Mouse (Mus musculus) lung, embryonic 16.5 days (tissue): ENCODE results near the gene Gata3. TPM values are rescaled to one million over a fixed set of nuclear protein-coding genes. Genes with fewer than 3 reads are reported as not detected.

Experiments
- ATAC-seq: fragments of 200-750 bp; cut with Nextera tagmentation; 2 replicates; pipeline ENCODE4 v1.8.0; 2017; ENCODE audit warnings: low read depth, mild to moderate bottlenecking, moderate library complexity
- H3K27ac ChIP-seq: fragments of 300-500 bp; sonication (generic); 2 replicates; pipeline ENCODE4 v1.5.1; 2014; ENCODE audit warnings: mild to moderate bottlenecking, control low read depth, low read length
- H3K27me3 ChIP-seq: fragments of 300-500 bp; sonication (generic); 2 replicates; pipeline ENCODE4 v1.6.1; 2014; ENCODE audit warnings: low read depth, low read length, mixed read lengths; ENCODE audit not compliant: control insufficient read depth, insufficient read depth
- H3K36me3 ChIP-seq: fragments of 300-500 bp; sonication (generic); 2 replicates; pipeline ENCODE4 v1.6.1; 2014; ENCODE audit warnings: low read length; ENCODE audit not compliant: control insufficient read depth, insufficient read depth
- H3K4me1 ChIP-seq: fragments of 300-500 bp; sonication (generic); replicated peaks from 2 replicates; pipeline ENCODE4 v1.6.1; 2014; ENCODE audit warnings: low read length, mixed read lengths; ENCODE audit not compliant: control insufficient read depth, insufficient read depth
- H3K4me2 ChIP-seq: fragments of 300-500 bp; sonication (generic); 2 replicates; pipeline ENCODE4 v1.6.1; 2014; ENCODE audit warnings: low read depth, low read length, control low read depth
- H3K4me3 ChIP-seq: fragments of 300-500 bp; sonication (generic); 2 replicates; pipeline ENCODE4 v1.5.1; 2014; ENCODE audit warnings: mild to moderate bottlenecking, low read length, control low read depth
- H3K9ac ChIP-seq: fragments of 300-500 bp; sonication (generic); 2 replicates; pipeline ENCODE4 v1.6.1; 2014; ENCODE audit warnings: low read length, control low read depth
- H3K9me3 ChIP-seq: fragments of 300-500 bp; sonication (generic); 2 replicates; pipeline ENCODE4 v1.6.1; 2016; ENCODE audit warnings: low read length; ENCODE audit not compliant: control insufficient read depth
- WGBS: fragments of 180-500 bp; shearing (Covaris S2); extraction: QIAGEN DNeasy Blood & Tissue Kit; methylation state at CpG from one replicate; pipeline ENCODE4 v1.1.7; 2014; 5-methylcytosine and 5-hydroxymethylcytosine counted together
- polyA plus RNA-seq: library from polyadenylated mRNA; unstranded; fragments of >200 nt; fragmentation: Nextera tagmentation; extraction: Ambion mirVana; gene quantifications from 2 replicates; pipeline ENCODE4 v1.2.1, GENCODE M21; 2015

Gene Gata3
- polyA plus RNA-seq, 1 experiment from 2014 or later: 5.0 TPM

- H3K4me2 ChIP-seq: no peak overlapping the region
- no peak for ATAC-seq
- H3K9ac ChIP-seq: no peak overlapping the region
- H3K27me3 ChIP-seq: peaks cover 53% of the 10 kb centered on the region
- WGBS: 11% methylated on average over 8 of the region's 8 CpGs
- H3K27ac ChIP-seq: no peak overlapping the region
- H3K4me1 ChIP-seq: no peaks in the 10 kb centered on the region
- H3K36me3 ChIP-seq: no peaks in the 10 kb centered on the region
- H3K4me3 ChIP-seq: no peak overlapping the region
- H3K9me3 ChIP-seq: no peaks in the 10 kb centered on the region
These were observed 8.0 kb upstream of the Gata3 start for GRCm38 (mm10) chr2:9897846-9898245.

- H3K36me3 ChIP-seq: no peaks in the 10 kb centered on the region
- ATAC-seq: no peak
- H3K4me1 ChIP-seq: no peaks in the 10 kb centered on the region
- no peaks in the 10 kb centered on the region for H3K9me3 ChIP-seq
- H3K27me3 ChIP-seq: peaks cover 62% of the 10 kb centered on the region
- H3K4me3 ChIP-seq: no peak overlapping the region
- no peak overlapping the region for H3K4me2 ChIP-seq
- no peak overlapping the region for H3K27ac ChIP-seq
- 1% methylated on average over 22 of the region's 22 CpGs for WGBS
- no peak overlapping the region for H3K9ac ChIP-seq
These were observed 6.4 kb upstream of the Gata3 start for GRCm38 (mm10) chr2:9896097-9896770.

GRCm38 (mm10) chr2:9894836-9895593 is 5.2 kb upstream of the Gata3 start:
- ATAC-seq: no peak
- H3K9me3 ChIP-seq: no peaks in the 10 kb centered on the region
- H3K4me3 ChIP-seq: no peak overlapping the region
- no peaks in the 10 kb centered on the region for H3K36me3 ChIP-seq
- H3K4me1 ChIP-seq: no peaks in the 10 kb centered on the region
- no peak overlapping the region for H3K9ac ChIP-seq
- H3K4me2 ChIP-seq: no peak overlapping the region
- H3K27ac ChIP-seq: no peak overlapping the region
- H3K27me3 ChIP-seq: peaks cover 71% of the 10 kb centered on the region
- WGBS: 2% methylated on average over 19 of the region's 19 CpGs

GRCm38 (mm10) chr2:9893272-9893953 is 3.6 kb upstream of the Gata3 start:
- H3K4me3 ChIP-seq: no peak overlapping the region
- 7% methylated on average over 6 of the region's 6 CpGs for WGBS
- no peak for ATAC-seq

GRCm38 (mm10) chr2:9892541-9892940 is 2.7 kb upstream of the Gata3 start:
- Histone ChIP-seq H3K4me3 (no peak overlapping the region), H3K27me3 (peaks cover 82% of the 10 kb centered on the region), H3K9me3 (no peaks in the 10 kb centered on the region), H3K4me2 (no peak overlapping the region), H3K36me3 (no peaks in the 10 kb centered on the region), H3K4me1 (no peaks in the 10 kb centered on the region), H3K9ac (no peak overlapping the region), H3K27ac (no peak overlapping the region)
- WGBS: 6% methylated on average over 7 of the region's 7 CpGs
- no peak for ATAC-seq

More at GRCm38 (mm10) chr2:9893272-9893953, 3.6 kb upstream of the Gata3 start:
- Histone ChIP-seq H3K4me1 (no peaks in the 10 kb centered on the region), H3K9me3 (no peaks in the 10 kb centered on the region), H3K27me3 (peaks cover 85% of the 10 kb centered on the region), H3K4me2 (no peak overlapping the region), H3K36me3 (no peaks in the 10 kb centered on the region), H3K9ac (no peak overlapping the region), H3K27ac (no peak overlapping the region)

- Histone ChIP-seq H3K4me2 (no peak overlapping the region), H3K36me3 (no peaks in the 10 kb centered on the region), H3K9ac (no peak overlapping the region), H3K4me3 (no peak overlapping the region), H3K27me3 (peaks cover 84% of the 10 kb centered on the region), H3K4me1 (no peaks in the 10 kb centered on the region), H3K27ac (no peak overlapping the region), H3K9me3 (no peaks in the 10 kb centered on the region)
- no peak for ATAC-seq
- WGBS: 3% methylated on average over 5 of the region's 5 CpGs
These were observed 1.1 kb upstream of the Gata3 start for GRCm38 (mm10) chr2:9890906-9891305.

- Histone ChIP-seq H3K27me3 (peaks cover 85% of the 10 kb centered on the region), H3K27ac (no peak overlapping the region), H3K36me3 (no peaks in the 10 kb centered on the region), H3K4me1 (no peaks in the 10 kb centered on the region), H3K9me3 (no peaks in the 10 kb centered on the region), H3K9ac (no peak overlapping the region), H3K4me3 (no peak overlapping the region), H3K4me2 (no peak overlapping the region)
- ATAC-seq: peak; percentile 23; the same call in 1 of the 2 replicates
- WGBS: 7% methylated on average over 8 of the region's 8 CpGs
These were observed 417 bp upstream of the Gata3 start for GRCm38 (mm10) chr2:9890251-9890650.

- WGBS: under 1% methylated on average over 30 of the region's 30 CpGs
- ATAC-seq: peak; percentile 79
These were observed 752 bp downstream of the Gata3 start, which contains the start of gene 9230102O04Rik for GRCm38 (mm10) chr2:9888913-9889650. Gene 9230102O04Rik (minus strand): TSS chr2:9889540.

More at GRCm38 (mm10) chr2:9888913-9889650, 752 bp downstream of the Gata3 start, which contains the start of gene 9230102O04Rik:
- Histone ChIP-seq H3K36me3 (no peaks in the 10 kb centered on the region), H3K27ac (no peak within 1 kb of the TSS), H3K9ac (no peak within 1 kb of the TSS), H3K9me3 (no peaks in the 10 kb centered on the region), H3K4me1 (no peaks in the 10 kb centered on the region), H3K4me2 (peak within 1 kb of the TSS; percentile 37), H3K27me3 (peaks cover 85% of the 10 kb centered on the region), H3K4me3 (peak within 1 kb of the TSS; percentile 25)
